Mouse (Mus musculus): ENCODE measurements around the gene Rnf220. TPM values are rescaled to one million over a fixed set of nuclear protein-coding genes. Genes with fewer than 3 reads are reported as not detected.

The Rnf220 gene
- polyA plus RNA-seq, 1 experiment from 2014 or later: 111 TPM

DNA sequence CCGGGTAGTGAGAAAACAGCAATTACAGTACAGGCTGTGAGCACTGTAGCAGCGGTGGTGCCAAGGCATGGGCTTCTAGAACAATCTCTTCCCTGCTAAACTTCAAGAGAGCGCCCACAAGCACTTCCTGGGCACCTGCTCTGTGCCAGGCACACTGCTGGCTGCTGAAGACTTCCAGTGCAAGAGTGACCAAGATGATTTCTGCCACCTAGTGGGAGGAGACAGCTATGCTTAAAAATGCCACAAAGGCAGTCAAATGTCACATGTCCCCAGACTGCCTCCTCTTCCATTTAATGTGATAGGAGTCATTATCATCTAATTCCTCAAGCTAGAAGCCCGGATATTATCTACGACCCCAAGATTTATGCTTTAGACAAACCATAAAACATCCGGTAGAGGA lies 150.8 kb downstream of the Rnf220 start:
- peaks cover 59% of the 10 kb centered on the region for H3K27me3 ChIP-seq
- H3K9ac ChIP-seq: no peak overlapping the region
- no peak overlapping the region for H3K4me2 ChIP-seq (replicated peaks)
- H3K4me1 ChIP-seq: peaks cover 22% of the 10 kb centered on the region
- no peak overlapping the region for H3K4me3 ChIP-seq
- WGBS: 66% methylated on average over 6 of the region's 6 CpGs
- H3K9me3 ChIP-seq (replicated peaks): no peaks in the 10 kb centered on the region
- no peak for ATAC-seq (ENCODE audit: low FRiP score)
- H3K36me3 ChIP-seq: no peaks in the 10 kb centered on the region
- no peak overlapping the region for H3K27ac ChIP-seq

DNA sequence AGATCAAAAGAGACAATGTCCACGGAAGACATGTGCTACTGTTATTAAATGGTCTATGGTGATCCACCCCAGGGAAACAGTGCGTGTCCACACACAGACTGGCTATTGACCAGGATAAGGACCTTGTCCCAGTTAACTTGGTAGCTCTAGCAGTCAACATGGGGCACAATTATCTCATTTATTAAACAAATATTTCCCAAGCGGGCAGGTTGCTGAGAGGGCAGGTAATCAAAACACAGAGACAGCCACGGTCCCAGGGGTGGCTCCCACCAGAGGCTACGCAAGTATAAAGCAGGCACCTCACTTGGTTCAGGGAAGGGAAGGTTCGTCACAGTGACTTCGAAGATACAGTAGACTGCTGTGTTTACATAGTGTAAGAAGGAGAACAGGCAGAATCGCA lies 153.5 kb downstream of the Rnf220 start:
- peaks cover 6% of the 10 kb centered on the region; the same call in 1 of the 2 replicates for H3K4me1 ChIP-seq
- WGBS: 70% methylated on average over 8 of the region's 8 CpGs
- H3K36me3 ChIP-seq: no peaks in the 10 kb centered on the region
- H3K4me2 ChIP-seq (replicated peaks): no peak overlapping the region
- H3K9ac ChIP-seq: no peak overlapping the region
- H3K27ac ChIP-seq: no peak overlapping the region
- ATAC-seq (ENCODE audit: low FRiP score): no peak
- H3K27me3 ChIP-seq: peaks cover 41% of the 10 kb centered on the region
- H3K4me3 ChIP-seq: no peak overlapping the region
- H3K9me3 ChIP-seq (replicated peaks): no peaks in the 10 kb centered on the region

DNA sequence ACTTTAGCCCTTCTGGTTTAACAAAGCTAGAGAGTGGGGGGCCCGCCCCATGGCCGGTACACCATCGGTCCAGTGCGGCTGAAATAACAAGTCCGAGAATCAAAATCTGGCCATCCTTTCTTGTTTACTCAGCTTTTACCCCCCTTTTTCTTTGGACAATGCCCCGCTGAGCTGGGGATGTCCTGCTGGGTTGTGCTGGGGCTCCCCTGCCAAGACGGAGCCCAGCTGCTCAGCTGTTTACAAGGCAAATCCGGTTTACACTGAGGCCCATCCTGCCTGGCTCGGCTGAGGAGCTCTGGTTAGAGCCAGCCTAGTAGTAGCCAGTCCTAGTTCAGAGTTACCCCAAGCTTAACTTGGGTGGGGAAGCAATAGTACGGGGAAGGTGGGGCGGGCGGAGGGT lies 154.1 kb downstream of the Rnf220 start:
- 27% methylated on average over 12 of the region's 12 CpGs for WGBS
- Histone ChIP-seq H3K27ac (no peak overlapping the region), H3K4me1 (peaks cover 6% of the 10 kb centered on the region; the same call in 1 of the 2 replicates), H3K4me3 (no peak overlapping the region), H3K4me2 (replicated peaks) (no peak overlapping the region), H3K27me3 (peaks cover 34% of the 10 kb centered on the region), H3K36me3 (no peaks in the 10 kb centered on the region), H3K9ac (no peak overlapping the region), H3K9me3 (replicated peaks) (no peaks in the 10 kb centered on the region)
- no peak; the same call in 1 of the 2 replicates for ATAC-seq (ENCODE audit: low FRiP score)

DNA sequence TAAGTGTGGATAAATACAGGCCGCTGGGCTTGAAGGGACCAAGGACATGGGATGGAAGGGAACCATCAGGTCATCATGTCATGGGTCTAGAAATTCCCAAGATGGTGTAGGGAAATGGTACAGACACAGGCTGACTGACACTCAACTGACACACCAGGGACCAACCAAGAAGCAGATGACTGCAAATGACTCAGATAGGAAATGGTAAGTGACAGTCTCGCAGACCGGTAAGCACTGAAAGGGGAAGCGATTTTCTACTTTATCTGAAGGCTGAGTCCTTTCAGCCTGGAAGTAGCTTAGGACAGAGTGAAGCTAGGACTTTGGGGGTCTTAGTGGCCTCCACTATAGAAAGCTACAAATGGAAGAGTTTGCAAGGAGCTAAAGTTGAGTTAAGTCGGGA lies 155.6 kb downstream of the Rnf220 start:
- Histone ChIP-seq H3K27ac (no peak overlapping the region), H3K9me3 (replicated peaks) (no peaks in the 10 kb centered on the region), H3K4me2 (replicated peaks) (no peak overlapping the region), H3K4me3 (no peak overlapping the region), H3K4me1 (peaks cover 6% of the 10 kb centered on the region; the same call in 1 of the 2 replicates), H3K9ac (no peak overlapping the region), H3K27me3 (peaks cover 28% of the 10 kb centered on the region), H3K36me3 (no peaks in the 10 kb centered on the region)
- 88% methylated on average over 5 of the region's 5 CpGs for WGBS
- ATAC-seq (ENCODE audit: low FRiP score): no peak

DNA sequence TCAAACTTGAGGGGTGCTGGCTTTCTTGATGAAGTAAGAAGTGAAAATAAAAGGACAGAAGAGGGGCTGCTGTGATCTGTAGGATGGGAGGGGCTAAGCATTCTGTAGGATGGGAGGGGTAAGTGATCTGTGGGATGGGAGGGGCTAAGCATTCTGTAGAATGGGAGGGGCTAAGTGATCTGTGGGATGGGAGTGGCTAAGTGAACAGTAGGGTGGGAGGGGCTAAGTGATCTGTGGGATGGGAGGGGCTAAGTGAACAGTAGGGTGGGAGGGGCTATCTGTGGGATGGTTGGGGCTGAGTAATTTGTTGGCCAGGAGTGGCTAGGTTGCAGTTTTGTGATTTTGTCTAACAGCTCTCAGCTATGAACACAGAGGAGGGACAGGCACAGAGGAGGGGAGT lies 157.1 kb downstream of the Rnf220 start:
- Histone ChIP-seq H3K27me3 (peaks cover 30% of the 10 kb centered on the region), H3K27ac (no peak overlapping the region), H3K36me3 (no peaks in the 10 kb centered on the region), H3K4me1 (peaks cover 6% of the 10 kb centered on the region; the same call in 1 of the 2 replicates), H3K4me2 (replicated peaks) (no peak overlapping the region), H3K9ac (no peak overlapping the region), H3K9me3 (replicated peaks) (no peaks in the 10 kb centered on the region), H3K4me3 (no peak overlapping the region)
- no peak for ATAC-seq (ENCODE audit: low FRiP score)

DNA sequence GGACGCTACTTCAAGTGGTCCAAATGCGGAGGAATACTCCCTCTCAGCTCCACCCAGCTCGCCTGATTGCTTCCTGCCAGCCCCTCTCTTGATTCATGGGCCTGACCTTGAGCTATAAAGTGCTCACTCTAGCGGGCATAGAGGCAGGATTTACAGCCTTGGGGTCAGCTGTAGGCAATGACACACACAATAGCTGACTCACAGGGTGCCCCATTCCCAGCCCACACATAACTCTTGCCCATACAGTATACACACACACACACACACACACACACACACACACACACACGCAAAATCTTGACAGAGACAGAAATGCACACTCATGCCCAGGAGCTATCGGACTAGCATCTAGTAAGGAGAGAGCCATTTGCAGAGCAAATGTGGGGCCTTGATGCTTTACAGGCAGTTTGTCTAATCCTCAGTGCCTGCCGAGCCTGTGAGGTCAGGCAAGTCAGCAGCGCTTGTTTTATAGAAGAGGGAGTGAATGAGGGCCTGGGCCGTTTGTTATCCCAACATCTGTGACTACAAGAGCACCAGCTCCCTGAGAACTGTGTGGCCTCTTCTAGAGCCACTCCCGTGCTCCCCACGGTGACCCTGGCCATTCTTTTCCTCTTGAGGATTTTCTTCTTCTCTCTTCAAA lies 165.9 kb downstream of the Rnf220 start:
- peaks cover 18% of the 10 kb centered on the region for H3K4me1 ChIP-seq
- no peaks in the 10 kb centered on the region for H3K36me3 ChIP-seq
- peaks cover 57% of the 10 kb centered on the region for H3K27me3 ChIP-seq
- no peak overlapping the region for H3K4me2 ChIP-seq (replicated peaks)
- WGBS: 38% methylated on average over 11 of the region's 11 CpGs
- H3K9me3 ChIP-seq (replicated peaks): no peaks in the 10 kb centered on the region
- H3K4me3 ChIP-seq: no peak overlapping the region
- no peak overlapping the region for H3K27ac ChIP-seq
- no peak for ATAC-seq (ENCODE audit: low FRiP score)
- H3K9ac ChIP-seq: no peak overlapping the region

DNA sequence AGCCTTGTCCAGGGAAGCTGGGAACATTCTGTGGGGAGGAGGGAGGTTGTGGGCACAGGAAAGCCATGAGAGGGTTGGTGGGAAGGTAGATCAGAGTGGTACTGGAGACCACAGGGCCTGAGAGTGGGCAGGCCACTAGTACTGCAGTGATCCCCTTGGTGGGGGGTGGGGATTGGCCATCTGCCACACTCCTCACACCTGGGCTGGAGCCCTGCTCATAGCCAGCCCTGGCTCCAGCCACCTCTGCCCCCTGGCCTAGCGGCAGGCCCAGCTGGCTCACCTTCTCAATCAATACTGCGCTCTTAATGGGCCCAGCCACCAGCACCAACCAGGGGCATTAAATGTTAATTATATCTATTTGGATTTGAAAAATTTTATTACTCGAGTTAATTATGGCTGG lies 166.7 kb downstream of the Rnf220 start:
- no peak overlapping the region for H3K4me2 ChIP-seq (replicated peaks)
- no peak overlapping the region for H3K27ac ChIP-seq
- no peak overlapping the region for H3K4me3 ChIP-seq
- H3K9me3 ChIP-seq (replicated peaks): no peaks in the 10 kb centered on the region
- H3K27me3 ChIP-seq: peaks cover 56% of the 10 kb centered on the region
- no peak overlapping the region; the same call in 1 of the 2 replicates for H3K9ac ChIP-seq
- peaks cover 18% of the 10 kb centered on the region for H3K4me1 ChIP-seq
- no peaks in the 10 kb centered on the region for H3K36me3 ChIP-seq
- 81% methylated on average over 3 of the region's 3 CpGs for WGBS
- 0 out of 2 replicates have a peak, but pooled peaks have one; percentile 38 for ATAC-seq (ENCODE audit: low FRiP score)

DNA sequence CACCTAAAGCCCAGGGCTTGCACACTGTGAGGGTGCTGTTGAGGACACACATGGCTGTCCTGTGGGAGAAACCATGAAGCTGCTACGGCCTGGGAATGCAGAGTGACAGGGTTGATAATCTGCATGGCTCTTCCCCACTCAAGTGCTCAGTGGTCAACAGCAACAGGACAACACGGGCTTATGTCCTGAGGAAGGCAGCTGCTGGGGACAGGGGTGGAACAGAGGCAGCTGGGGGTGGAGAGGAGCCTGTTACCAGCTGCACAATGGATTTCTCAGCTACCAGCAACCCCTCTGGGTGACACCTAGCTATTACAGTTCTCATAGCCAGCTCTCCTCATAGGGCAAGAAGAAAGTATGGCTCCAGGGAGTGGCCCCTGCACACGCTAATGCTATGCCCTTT lies 169.9 kb downstream of the Rnf220 start:
- H3K4me2 ChIP-seq (replicated peaks): no peak overlapping the region
- H3K27ac ChIP-seq: no peak overlapping the region
- 74% methylated on average over 3 of the region's 3 CpGs for WGBS
- peaks cover 38% of the 10 kb centered on the region for H3K4me1 ChIP-seq
- no peak overlapping the region for H3K4me3 ChIP-seq
- H3K27me3 ChIP-seq: peaks cover 64% of the 10 kb centered on the region
- H3K9ac ChIP-seq: no peak overlapping the region
- ATAC-seq (ENCODE audit: low FRiP score): no peak
- no peaks in the 10 kb centered on the region for H3K36me3 ChIP-seq
- no peaks in the 10 kb centered on the region for H3K9me3 ChIP-seq (replicated peaks)

DNA sequence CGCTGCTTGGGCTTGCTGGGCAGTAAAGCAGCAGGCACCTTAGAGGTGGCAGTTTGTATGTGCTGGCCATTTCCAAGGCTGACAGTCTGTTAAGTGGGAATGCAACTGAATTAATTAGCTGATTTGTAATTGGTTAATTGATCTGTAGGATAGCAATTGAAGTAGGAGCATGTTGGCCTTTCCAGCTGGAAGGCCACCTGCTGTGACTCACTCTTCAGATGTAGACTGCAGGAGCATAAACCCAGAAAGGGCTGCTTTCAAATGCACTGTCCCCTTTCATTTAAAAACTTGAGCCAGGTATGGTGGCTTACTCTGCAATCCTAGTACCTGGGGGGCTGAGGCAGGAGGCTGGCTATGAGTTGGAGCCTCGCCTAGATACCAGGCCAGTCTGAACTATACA lies 171.8 kb downstream of the Rnf220 start:
- no peak for ATAC-seq (ENCODE audit: low FRiP score)
- Histone ChIP-seq H3K9ac (no peak overlapping the region), H3K4me2 (replicated peaks) (no peak overlapping the region), H3K4me1 (peaks cover 25% of the 10 kb centered on the region), H3K27me3 (peaks cover 72% of the 10 kb centered on the region), H3K4me3 (no peak overlapping the region), H3K36me3 (no peaks in the 10 kb centered on the region), H3K9me3 (replicated peaks) (no peaks in the 10 kb centered on the region), H3K27ac (no peak overlapping the region)
- 62% methylated on average over 2 of the region's 2 CpGs for WGBS

DNA sequence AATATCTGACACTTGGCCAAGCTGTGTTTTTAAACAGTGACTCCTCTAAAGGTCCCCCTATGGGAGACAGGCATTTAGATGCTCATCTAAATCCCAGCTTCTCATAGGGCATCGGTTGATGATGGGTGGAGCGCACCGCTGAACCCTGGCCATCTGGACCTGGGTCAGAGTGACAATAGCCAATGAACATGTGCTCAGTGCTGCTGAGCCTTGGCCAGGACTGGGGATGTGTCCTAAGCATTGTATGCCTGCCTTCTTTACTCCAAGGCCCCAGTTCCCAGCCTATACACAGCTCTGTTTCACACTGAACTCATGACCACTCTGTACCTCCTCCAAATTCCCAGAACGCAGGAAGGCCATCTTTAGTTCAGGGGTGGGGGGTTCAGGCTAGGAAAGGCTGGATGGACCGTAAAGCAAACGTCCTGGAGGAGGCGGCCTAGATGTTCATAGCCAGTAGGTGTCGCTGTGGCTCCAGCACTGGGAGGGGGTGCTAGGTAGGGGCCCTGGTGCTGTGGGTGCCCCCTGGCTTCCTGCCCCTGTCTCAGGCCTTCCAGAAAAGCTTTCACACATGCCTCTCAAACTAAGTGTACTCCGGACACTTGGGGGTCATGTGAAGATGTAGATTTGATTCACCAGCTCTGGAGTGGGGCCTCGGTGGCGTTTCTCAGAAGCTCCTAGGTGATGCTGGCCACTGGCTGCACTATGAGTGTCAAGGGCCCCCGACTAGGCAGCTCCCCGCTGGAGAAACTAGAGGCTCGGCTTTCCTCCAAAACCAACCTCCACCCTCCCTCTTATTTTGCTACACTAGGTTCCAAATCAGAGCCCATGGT lies 173.1 kb downstream of the Rnf220 start:
- Histone ChIP-seq H3K27me3 (peaks cover 77% of the 10 kb centered on the region), H3K4me2 (replicated peaks) (no peak overlapping the region), H3K36me3 (no peaks in the 10 kb centered on the region), H3K9me3 (replicated peaks) (no peaks in the 10 kb centered on the region), H3K4me3 (no peak overlapping the region), H3K9ac (no peak overlapping the region), H3K4me1 (peaks cover 26% of the 10 kb centered on the region), H3K27ac (no peak overlapping the region)
- 19% methylated on average over 14 of the region's 14 CpGs for WGBS
- peak; percentile 53 for ATAC-seq (ENCODE audit: low FRiP score)

DNA sequence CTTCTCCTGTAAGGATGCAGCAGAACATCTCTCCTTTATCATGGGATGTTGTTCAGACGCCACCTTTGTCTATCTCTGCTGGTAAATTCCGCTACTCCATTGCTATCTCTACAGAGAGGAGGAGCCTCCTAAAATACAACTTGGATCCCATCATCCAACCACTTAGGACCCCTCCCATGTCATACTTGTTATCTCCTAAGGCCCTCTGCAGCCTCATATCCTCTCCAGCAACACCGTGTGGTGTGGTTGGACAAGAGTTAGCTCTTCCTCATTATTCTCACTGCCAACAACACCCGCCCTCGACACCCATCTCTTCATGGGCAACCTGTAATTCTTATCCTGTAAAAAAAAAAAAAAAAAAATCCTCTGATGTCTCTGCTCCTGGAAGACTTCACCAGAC lies 175.8 kb downstream of the Rnf220 start:
- H3K4me3 ChIP-seq: no peak overlapping the region
- no peak overlapping the region for H3K4me2 ChIP-seq (replicated peaks)
- no peaks in the 10 kb centered on the region for H3K36me3 ChIP-seq
- WGBS: 93% methylated on average over 5 of the region's 5 CpGs
- ATAC-seq (ENCODE audit: low FRiP score): no peak
- H3K9me3 ChIP-seq (replicated peaks): no peaks in the 10 kb centered on the region
- no peak overlapping the region for H3K9ac ChIP-seq
- peaks cover 72% of the 10 kb centered on the region for H3K27me3 ChIP-seq
- H3K4me1 ChIP-seq: peaks cover 54% of the 10 kb centered on the region
- H3K27ac ChIP-seq: no peak overlapping the region

DNA sequence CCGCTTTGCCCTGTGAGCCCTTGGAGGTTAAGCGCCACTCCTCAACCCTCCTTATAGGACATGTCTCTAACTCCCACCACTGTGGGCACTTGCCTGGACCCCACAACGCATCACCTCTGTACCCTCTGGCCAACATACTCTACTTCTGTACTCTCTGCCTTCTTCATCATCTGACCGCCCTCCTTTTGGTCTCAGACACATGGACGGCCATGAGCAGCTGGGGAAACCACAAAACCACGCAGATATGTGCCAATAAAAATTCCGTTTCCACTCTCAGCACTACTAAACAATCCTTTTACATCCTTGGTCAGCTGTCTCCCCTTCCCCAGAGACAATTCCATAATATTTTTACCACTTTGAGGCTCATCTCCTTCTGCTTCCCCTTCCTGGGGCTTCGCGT lies 178.3 kb downstream of the Rnf220 start:
- H3K36me3 ChIP-seq: no peaks in the 10 kb centered on the region
- ATAC-seq (ENCODE audit: low FRiP score): 0 out of 2 replicates have a peak, but pooled peaks have one; percentile 20
- no peak overlapping the region for H3K9ac ChIP-seq
- H3K4me1 ChIP-seq: peaks cover 62% of the 10 kb centered on the region
- H3K27me3 ChIP-seq: peaks cover 75% of the 10 kb centered on the region
- H3K9me3 ChIP-seq (replicated peaks): no peaks in the 10 kb centered on the region
- no peak overlapping the region for H3K4me3 ChIP-seq
- WGBS: 93% methylated on average over 9 of the region's 9 CpGs
- H3K4me2 ChIP-seq (replicated peaks): no peak overlapping the region
- H3K27ac ChIP-seq: 0 out of 2 replicates have a peak overlapping the region, but pooled peaks have one; percentile 81

Measured in hindbrain, embryonic 12.5 days (tissue).